ENCODE assay signal across 10 mouse cellular contexts in genomic region chr1:118649933-118650770, GRCm38 (mm10). TPM values are rescaled to one million over a fixed set of nuclear protein-coding genes. Genes with fewer than 3 reads are reported as not detected.
A peak's percentile ranks its signal among the peaks of the same experiment; 100 is the strongest.
DNase-seq lines count a peak whose midpoint lies in the region; TF ChIP-seq lines count a peak whose summit lies in the region.
"Had no signal": no experiment of that assay in that cellular context is flagged by ENCODE, and none has a peak within 500 bp of the region (broad histone marks: within the 10 kb centered on the region; RNA-seq: fewer than 3 reads in every experiment).

No protein-coding gene starts in this region.

- peaks cover 22% of the 10 kb centered on the region for H3K4me1 ChIP-seq in kidney, adult 2 months (ENCODE audit: control insufficient read depth, insufficient read depth, low read length)

- H3K36me3 ChIP-seq in kidney, adult 2 months (ENCODE audit: control insufficient read depth, insufficient read depth, low read length): peaks cover 2% of the 10 kb centered on the region; the same call in 1 of the 2 replicates

- H3K27ac ChIP-seq in kidney, adult 2 months (ENCODE audit: insufficient read depth, low read depth, low read length): peak overlapping the region; percentile 53

- no peaks in the 10 kb centered on the region for H3K27me3 ChIP-seq in kidney, adult 2 months (replicated peaks; ENCODE audit: control insufficient read depth, insufficient read depth, low read length)
- H3K27me3 ChIP-seq: Patski had no signal

- no peak for TF ChIP-seq POLR2A in kidney, adult 2 months (IDR thresholded peaks at IDR 0.05; ENCODE audit: low read depth, low read length)

- DNase-seq in layer of hippocampus, adult 9-11 months: peak; percentile 3
- no peak for DNase-seq in layer of hippocampus, postnatal 25 days (ENCODE audit: extremely low spot score in 1 of 2, low spot score in 1 of 2)
- peak; percentile 51 for DNase-seq in ZHBTc4 (ENCODE audit: low read depth, low spot score)
- peak; percentile 59 for DNase-seq in kidney, adult 2 months
- DNase-seq in lung, postnatal 25 days (ENCODE audit: low spot score): peak; percentile 76
- DNase-seq in adrenal gland, adult 18-20 months (ENCODE audit: low spot score in 2 of 2): no peak
- DNase-seq in embryo, embryonic 9.5 days (ENCODE audit: extremely low spot score): no peak
- no peak for DNase-seq in adrenal gland, adult 8-10 months
- DNase-seq: cerebellum, adult 2 months had no signal

- no peak for TF ChIP-seq CTCF in kidney, adult 2 months (conservative IDR thresholded peaks at IDR 0.05; ENCODE audit: insufficient read depth, insufficient read length, low read depth, low read length)

- 45% methylated on average over 9 of the region's 9 CpGs for WGBS in kidney, adult 2 months

- no peak overlapping the region for H3K4me3 ChIP-seq in kidney, adult 2 months (ENCODE audit: insufficient read depth, low read depth, low read length)

RNA-seq across cellular contexts. Expression of gene Tfcp2l1, which starts 22.4 kb away (rescaled TPM):
- 1 to 10 TPM; 1.8 to 2.0 TPM for total RNA-seq in layer of hippocampus, postnatal 25 days (2021)
- polyA plus RNA-seq in kidney, adult 2 months (2012; rRNA removed): 70.5 and 77.3 TPM in 2 replicates
- total RNA-seq in adrenal gland, adult 18-20 months (2021): 1 to 10 TPM in 1 of 2 experiments, under 1 TPM in 1; 0.76 to 1.0 TPM
- total RNA-seq in adrenal gland, adult 8-10 months (2022): 1 to 10 TPM in 3 of 4 experiments, under 1 TPM in 1; 0.70 to 3.0 (median 1.7) TPM

Comparison
In these comparisons a context has a peak if more than half of its experiments do, and no peak if none do; other contexts are left out.
1. DNase-seq: peak in layer of hippocampus, adult 9-11 months (single experiment), ZHBTc4 (single experiment), kidney, adult 2 months (single experiment) and lung, postnatal 25 days (single experiment); none in layer of hippocampus, postnatal 25 days (0 of 2), adrenal gland, adult 18-20 months (0 of 2), embryo, embryonic 9.5 days (single experiment) and adrenal gland, adult 8-10 months (single experiment).